Mouse (Mus musculus) hindbrain, postnatal 0 days (tissue): ENCODE measurements at regions not wholly inside any gene's neighbourhood (a gene's known extent, or its start where the extent isn't known, plus 50 kb on each side); places are given as distances from the start of the nearest gene placed in this dataset.

Experiments used
- ATAC-seq: fragments of 200-750 bp; cut with Nextera tagmentation; 2 replicates; pipeline ENCODE4 v1.8.0; 2017; ENCODE audit warnings: mild to moderate bottlenecking, moderate TSS enrichment, moderate library complexity
- DNase-seq: peaks from one replicate; pipeline ENCODE4 v3.0.0-alpha.2; 2015; ENCODE audit warnings: low spot score
- H3K27ac ChIP-seq: fragments of 300-500 bp; sonication (generic); 2 replicates; pipeline ENCODE4 v1.5.1; 2014; ENCODE audit warnings: mild to moderate bottlenecking
- H3K27me3 ChIP-seq: fragments of 300-500 bp; sonication (generic); 2 replicates; pipeline ENCODE4 v1.6.1; 2014; ENCODE audit warnings: low read length, mixed read lengths; ENCODE audit not compliant: insufficient read depth
- H3K36me3 ChIP-seq: fragments of 300-500 bp; sonication (generic); 2 replicates; pipeline ENCODE4 v1.6.1; 2014; ENCODE audit warnings: low read length, mixed read lengths; ENCODE audit not compliant: insufficient read depth
- H3K4me1 ChIP-seq: fragments of 300-500 bp; sonication (generic); 2 replicates; pipeline ENCODE4 v1.6.1; 2014; ENCODE audit warnings: antibody characterized with exemption, low read length, mixed read lengths; ENCODE audit not compliant: insufficient read depth
- H3K4me2 ChIP-seq: fragments of 300-500 bp; sonication (generic); 2 replicates; pipeline ENCODE4 v1.6.1; 2014; ENCODE audit warnings: low read depth, mild to moderate bottlenecking, low read length, moderate library complexity, mixed read lengths
- H3K4me3 ChIP-seq: fragments of 300-500 bp; sonication (generic); 2 replicates; pipeline ENCODE4 v1.5.1; 2014; ENCODE audit warnings: low read length
- H3K9ac ChIP-seq: fragments of 300-500 bp; sonication (generic); replicated peaks from 2 replicates; pipeline ENCODE4 v1.6.1; 2014; ENCODE audit warnings: mild to moderate bottlenecking, low read length, moderate library complexity, mixed read lengths
- H3K9me3 ChIP-seq: fragments of 300-500 bp; sonication (generic); 2 replicates; pipeline ENCODE4 v1.6.1; 2016; ENCODE audit warnings: low read length, mixed read lengths
- CTCF ChIP-seq: IDR thresholded peaks from 2 replicates; pipeline ENCODE4 v1.5.1; 2016; ENCODE audit warnings: antibody characterized with exemption, control low read depth, low read depth
- whole genome bisulfite sequencing: fragments of 180-500 bp; shearing (Covaris S2); extraction: QIAGEN DNeasy Blood & Tissue Kit; methylation state at CpG from one replicate; pipeline ENCODE4 v1.1.7; 2014; 5-methylcytosine and 5-hydroxymethylcytosine counted together

DNA sequence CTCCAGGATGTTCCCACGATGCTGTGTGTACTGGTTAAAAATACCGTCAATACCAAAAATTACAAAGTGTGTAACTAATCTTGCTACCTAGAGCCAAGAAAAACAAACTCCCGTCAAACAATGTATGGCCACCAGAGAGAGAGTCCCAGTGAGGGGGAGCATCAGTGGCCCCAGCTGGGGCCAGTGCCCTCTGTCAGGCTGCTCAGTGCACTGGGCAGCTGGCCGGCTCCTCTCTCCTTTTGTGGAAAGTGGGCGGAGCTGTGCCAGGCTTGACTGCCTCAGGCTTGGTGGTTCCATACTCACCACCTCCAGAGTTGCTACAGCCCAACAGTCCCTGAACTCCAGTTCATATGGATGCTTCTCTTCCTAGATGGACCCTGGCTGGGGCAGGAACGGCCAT, 53.8 kb upstream of the Sept5 start:
- TF ChIP-seq CTCF: no peak
- H3K4me3 ChIP-seq: no peak overlapping the region

DNA sequence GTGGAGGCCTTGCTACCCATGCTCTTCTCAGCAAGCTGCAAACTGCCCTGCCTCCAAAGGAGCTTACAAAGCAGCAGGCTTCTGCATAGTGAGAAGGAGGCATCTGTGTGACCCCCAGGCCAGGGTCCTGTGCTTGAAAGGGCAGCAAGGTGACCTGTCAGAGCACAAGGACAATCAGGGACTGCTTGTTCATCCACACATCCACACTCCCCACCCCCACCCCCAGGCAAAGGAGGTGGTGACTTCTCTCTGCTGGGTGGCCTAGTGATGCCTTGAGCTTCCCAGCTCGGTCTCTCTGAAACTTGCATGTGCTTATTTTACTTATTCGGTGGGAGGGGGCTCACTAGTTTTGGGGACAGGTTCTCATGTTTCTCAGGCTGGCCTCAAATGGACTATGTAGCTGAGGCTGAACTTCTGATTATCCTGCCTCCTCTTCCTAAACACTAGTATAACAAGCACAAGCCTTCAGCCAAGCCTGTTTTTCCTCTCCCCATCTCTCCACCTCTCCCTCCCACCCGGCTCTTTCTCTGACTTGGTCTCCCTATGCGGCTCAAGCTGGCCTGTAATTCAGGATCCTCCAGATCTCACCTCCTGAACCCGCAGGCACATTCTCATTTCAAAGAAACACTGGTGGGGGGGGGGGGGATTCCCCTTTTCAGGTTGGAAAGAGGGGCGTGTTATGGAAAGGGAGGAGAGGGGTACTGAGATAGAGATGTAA, 56.4 kb upstream of the Sept5 start:
- no peaks in the 10 kb centered on the region for H3K36me3 ChIP-seq
- WGBS: 14% methylated on average over 6 of the region's 6 CpGs
- no peak overlapping the region; the same call in 1 of the 2 replicates for H3K4me2 ChIP-seq
- DNase-seq (no peak), ATAC-seq (0 out of 2 replicates have a peak, but pooled peaks have one; percentile 22)
- no peaks in the 10 kb centered on the region for H3K9me3 ChIP-seq
- no peaks in the 10 kb centered on the region for H3K27me3 ChIP-seq
- H3K9ac ChIP-seq: no peak overlapping the region
- H3K27ac ChIP-seq: no peak overlapping the region
- H3K4me1 ChIP-seq: no peaks in the 10 kb centered on the region
- no peak overlapping the region for H3K4me3 ChIP-seq
- no peak for TF ChIP-seq CTCF

More for the DNA sequence above, 53.8 kb upstream of the Sept5 start:
- no peaks in the 10 kb centered on the region for H3K4me1 ChIP-seq
- peak; percentile 32 for DNase-seq
- ATAC-seq: no peak
- 45% methylated on average over 6 of the region's 6 CpGs for WGBS
- H3K4me2 ChIP-seq: no peak overlapping the region
- H3K36me3 ChIP-seq: no peaks in the 10 kb centered on the region
- no peaks in the 10 kb centered on the region for H3K27me3 ChIP-seq
- no peak overlapping the region for H3K9ac ChIP-seq
- H3K9me3 ChIP-seq: no peaks in the 10 kb centered on the region
- no peak overlapping the region for H3K27ac ChIP-seq

DNA sequence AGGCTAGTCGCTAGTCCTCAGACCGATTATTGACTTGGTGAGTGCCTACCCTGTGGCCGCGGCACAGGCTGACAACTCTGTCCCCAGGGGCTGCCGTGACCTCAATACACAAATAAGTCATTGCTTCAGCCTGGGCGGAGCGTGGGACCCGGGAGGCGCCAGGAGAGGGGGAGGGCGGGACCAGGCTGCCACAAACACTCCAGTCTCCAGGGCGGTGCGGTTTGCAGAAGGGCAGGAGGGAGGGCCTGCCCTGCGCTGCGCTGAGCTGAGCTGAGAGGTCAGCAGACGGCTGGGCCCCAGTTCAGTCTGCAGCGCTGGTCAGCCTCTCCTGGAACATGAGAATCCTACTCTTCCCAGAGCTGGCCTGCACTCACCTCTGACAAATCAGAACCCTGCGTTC, 57.2 kb upstream of the Sept5 start:
- peak; percentile 94 for ATAC-seq
- Histone ChIP-seq H3K27ac (peak overlapping the region; percentile 63; the same call in 1 of the 2 replicates), H3K9ac (no peak overlapping the region)

DNA sequence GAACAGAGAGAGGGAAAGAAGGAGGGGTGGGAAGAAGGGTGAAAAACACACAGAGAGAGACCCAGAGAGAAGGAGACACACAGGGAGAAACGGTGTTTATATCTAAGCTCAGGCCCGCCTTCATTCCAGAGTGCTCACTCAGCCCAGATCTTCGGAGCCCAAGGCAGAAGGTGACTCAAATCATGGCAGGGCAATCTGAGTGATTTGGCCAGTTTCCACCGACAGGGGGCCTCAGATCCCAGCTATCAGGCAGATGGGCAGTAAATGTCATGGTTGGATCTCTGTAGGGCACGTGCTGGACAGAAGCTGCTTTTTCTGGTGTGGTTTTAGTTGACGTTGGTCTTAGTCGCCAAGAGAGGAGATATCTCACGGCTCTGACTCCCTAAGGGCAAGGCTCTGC, 57.6 kb upstream of the Sept5 start:
- Histone ChIP-seq H3K9me3 (no peaks in the 10 kb centered on the region), H3K27ac (peak overlapping the region; percentile 63; the same call in 1 of the 2 replicates), H3K36me3 (no peaks in the 10 kb centered on the region), H3K27me3 (no peaks in the 10 kb centered on the region), H3K9ac (no peak overlapping the region), H3K4me2 (peak overlapping the region; percentile 38), H3K4me1 (no peaks in the 10 kb centered on the region), H3K4me3 (peak overlapping the region; percentile 3; the same call in 1 of the 2 replicates)
- peak; percentile 79 for TF ChIP-seq CTCF
- ATAC-seq: peak; percentile 68
- DNase-seq: peak; percentile 77
- WGBS: 5% methylated on average over 8 of the region's 8 CpGs

More for the DNA sequence above, 57.2 kb upstream of the Sept5 start:
- Histone ChIP-seq H3K9me3 (no peaks in the 10 kb centered on the region), H3K4me2 (peak overlapping the region; percentile 38), H3K36me3 (no peaks in the 10 kb centered on the region), H3K27me3 (no peaks in the 10 kb centered on the region), H3K4me3 (peak overlapping the region; percentile 3; the same call in 1 of the 2 replicates), H3K4me1 (no peaks in the 10 kb centered on the region)
- WGBS: 1% methylated on average over 17 of the region's 17 CpGs
- peak; percentile 85 for DNase-seq
- TF ChIP-seq CTCF: no peak; the same call in 1 of the 2 replicates

DNA sequence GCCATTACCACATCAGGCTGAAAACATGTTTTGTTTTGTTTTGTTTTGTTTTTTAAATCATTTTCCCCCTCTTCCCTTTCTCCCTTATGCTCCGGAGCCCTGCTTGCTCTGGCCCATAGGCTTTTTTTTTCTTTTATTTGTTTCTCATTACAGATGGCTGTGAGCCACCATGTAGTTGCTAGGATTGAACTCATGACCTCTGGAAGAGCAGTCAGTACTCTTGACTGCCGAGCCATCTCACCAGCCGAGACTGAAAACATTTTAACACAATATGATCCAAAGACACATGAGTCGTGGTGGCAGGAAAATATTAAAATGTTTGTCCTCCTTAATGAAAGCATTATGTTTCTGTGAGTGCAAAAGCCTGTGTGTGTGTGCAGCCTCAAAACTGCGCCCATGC, 65.8 kb upstream of the Sept5 start:
- Histone ChIP-seq H3K27ac (no peak overlapping the region), H3K4me2 (no peak overlapping the region), H3K36me3 (no peaks in the 10 kb centered on the region), H3K9ac (no peak overlapping the region), H3K9me3 (no peaks in the 10 kb centered on the region), H3K4me3 (no peak overlapping the region), H3K4me1 (no peaks in the 10 kb centered on the region), H3K27me3 (no peaks in the 10 kb centered on the region)
- WGBS: 66% methylated on average over 5 of the region's 5 CpGs
- ATAC-seq: no peak
- no peak for TF ChIP-seq CTCF
- no peak for DNase-seq

DNA sequence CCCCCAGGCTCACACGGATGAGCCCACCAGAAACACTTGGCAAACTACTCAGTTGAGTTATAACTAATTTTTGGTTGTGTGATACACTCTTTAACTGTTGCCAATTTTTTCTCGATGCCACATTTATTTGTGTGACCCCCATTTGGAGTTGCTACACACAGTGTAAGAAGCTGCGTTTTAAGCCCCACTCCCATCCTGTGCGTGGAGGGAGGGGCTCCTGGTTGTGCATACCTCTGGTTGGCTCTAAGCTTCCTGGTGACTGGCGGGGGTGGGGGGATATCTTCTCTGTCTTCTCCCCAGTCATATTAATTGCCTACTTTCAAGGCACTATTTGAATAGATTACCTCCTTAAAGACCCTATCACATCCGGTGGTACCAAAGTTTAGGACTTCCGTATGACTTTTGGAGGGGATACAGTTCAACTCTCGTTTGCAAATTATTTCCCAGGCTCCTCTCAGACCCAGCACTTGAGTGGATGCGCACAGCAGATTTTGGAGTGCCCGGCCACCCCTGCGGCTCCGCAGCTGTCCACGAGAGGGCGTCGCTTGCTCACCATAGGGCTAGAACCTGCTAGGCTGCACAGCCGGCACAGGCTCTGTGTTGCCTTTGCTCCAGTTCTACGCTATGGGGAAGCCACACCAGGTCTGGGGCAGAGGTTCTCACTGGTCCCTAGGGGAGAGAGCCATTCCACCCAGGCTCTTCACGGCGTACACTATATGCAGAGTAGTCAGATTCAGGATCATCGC, 66.5 kb upstream of the Sept5 start:
- Histone ChIP-seq H3K9me3 (no peaks in the 10 kb centered on the region), H3K36me3 (no peaks in the 10 kb centered on the region), H3K27me3 (no peaks in the 10 kb centered on the region), H3K4me2 (peak overlapping the region; percentile 23; the same call in 1 of the 2 replicates), H3K27ac (no peak overlapping the region), H3K9ac (no peak overlapping the region), H3K4me3 (no peak overlapping the region), H3K4me1 (no peaks in the 10 kb centered on the region)
- 11% methylated on average over 20 of the region's 20 CpGs for WGBS
- DNase-seq: peak; percentile 82
- peak; percentile 89 for TF ChIP-seq CTCF
- ATAC-seq: peak; percentile 92

DNA sequence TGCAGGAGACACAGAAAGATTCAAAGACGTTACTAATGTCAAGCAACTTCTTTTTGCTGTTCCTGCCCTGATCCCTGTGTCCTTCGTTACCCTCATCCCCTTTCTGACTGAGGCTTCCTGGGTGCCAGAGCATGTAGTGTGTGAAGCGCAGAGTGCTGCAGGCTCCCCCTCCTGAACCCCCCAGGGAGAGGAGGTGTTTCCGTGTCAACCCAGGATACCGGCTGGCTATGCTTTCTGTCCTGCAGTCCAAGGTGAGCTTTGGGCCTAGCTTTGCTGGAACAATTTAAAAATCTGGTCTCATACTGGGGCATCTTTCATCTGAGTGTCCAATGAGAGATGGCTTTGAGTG, 67.0 kb upstream of the Sept5 start:
- H3K4me1 ChIP-seq: no peaks in the 10 kb centered on the region
- no peaks in the 10 kb centered on the region for H3K36me3 ChIP-seq
- H3K9me3 ChIP-seq: no peaks in the 10 kb centered on the region
- peak overlapping the region; percentile 23; the same call in 1 of the 2 replicates for H3K4me2 ChIP-seq
- H3K27ac ChIP-seq: no peak overlapping the region
- DNase-seq (no peak), ATAC-seq (no peak; the same call in 1 of the 2 replicates)
- no peaks in the 10 kb centered on the region for H3K27me3 ChIP-seq
- WGBS: 55% methylated on average over 5 of the region's 5 CpGs
- H3K4me3 ChIP-seq: no peak overlapping the region
- no peak overlapping the region for H3K9ac ChIP-seq
- no peak for TF ChIP-seq CTCF
